Mouse (Mus musculus): ENCODE measurements at regions not wholly inside any gene's neighbourhood (a gene's known extent, or its start where the extent isn't known, plus 50 kb on each side); places are given as distances from the start of the nearest gene placed in this dataset.

GRCm38 (mm10) chr1:169031849-169032542 lies 499.3 kb downstream of the Nuf2 start:
- no peak overlapping the region for H3K27ac ChIP-seq
- H3K4me1 ChIP-seq, result no peaks in the 10 kb centered on the region
- ATAC-seq (ENCODE audit: insufficient read depth, low FRiP score, low read depth), result no peak
- no peaks in the 10 kb centered on the region for H3K36me3 ChIP-seq
- H3K27me3 ChIP-seq (replicated peaks), result no peaks in the 10 kb centered on the region
- no peaks in the 10 kb centered on the region for H3K9me3 ChIP-seq
- WGBS, result 61% methylated on average over 8 of the region's 8 CpGs
- H3K4me2 ChIP-seq, result no peak overlapping the region
- no peak overlapping the region for H3K9ac ChIP-seq
- H3K4me3 ChIP-seq (replicated peaks), result no peak overlapping the region

GRCm38 (mm10) chr1:169027706-169028105 lies 503.6 kb downstream of the Nuf2 start:
- Histone ChIP-seq H3K4me3 (replicated peaks) (no peak overlapping the region), H3K36me3 (no peaks in the 10 kb centered on the region), H3K9me3 (no peaks in the 10 kb centered on the region), H3K4me1 (no peaks in the 10 kb centered on the region), H3K9ac (no peak overlapping the region), H3K27me3 (replicated peaks) (no peaks in the 10 kb centered on the region), H3K27ac (no peak overlapping the region), H3K4me2 (no peak overlapping the region)
- no peak for ATAC-seq (ENCODE audit: insufficient read depth, low FRiP score, low read depth)
- WGBS, result 63% methylated on average over 6 of the region's 6 CpGs

GRCm38 (mm10) chr1:169027241-169027640 lies 504.0 kb downstream of the Nuf2 start:
- no peak for ATAC-seq (ENCODE audit: insufficient read depth, low FRiP score, low read depth)
- WGBS, result 91% methylated on average over 3 of the region's 3 CpGs
- H3K4me3 ChIP-seq (replicated peaks), result no peak overlapping the region

GRCm38 (mm10) chr1:169024531-169024930 lies 506.7 kb downstream of the Nuf2 start:
- Histone ChIP-seq H3K4me3 (replicated peaks) (no peak overlapping the region), H3K4me2 (no peak overlapping the region), H3K4me1 (no peaks in the 10 kb centered on the region), H3K36me3 (no peaks in the 10 kb centered on the region), H3K27me3 (replicated peaks) (no peaks in the 10 kb centered on the region), H3K9me3 (no peaks in the 10 kb centered on the region), H3K9ac (no peak overlapping the region), H3K27ac (no peak overlapping the region)
- 76% methylated on average over 4 of the region's 4 CpGs for WGBS
- ATAC-seq (ENCODE audit: insufficient read depth, low FRiP score, low read depth), result no peak

More at GRCm38 (mm10) chr1:169027241-169027640, 504.0 kb downstream of the Nuf2 start:
- no peaks in the 10 kb centered on the region for H3K36me3 ChIP-seq
- H3K27me3 ChIP-seq (replicated peaks), result no peaks in the 10 kb centered on the region
- H3K4me1 ChIP-seq, result no peaks in the 10 kb centered on the region
- H3K9ac ChIP-seq, result no peak overlapping the region
- no peak overlapping the region for H3K4me2 ChIP-seq
- no peak overlapping the region for H3K27ac ChIP-seq
- no peaks in the 10 kb centered on the region for H3K9me3 ChIP-seq

- Histone ChIP-seq H3K4me1 (no peaks in the 10 kb centered on the region), H3K4me2 (no peak overlapping the region), H3K9ac (no peak overlapping the region), H3K27ac (no peak overlapping the region), H3K36me3 (no peaks in the 10 kb centered on the region), H3K27me3 (replicated peaks) (no peaks in the 10 kb centered on the region), H3K9me3 (no peaks in the 10 kb centered on the region), H3K4me3 (replicated peaks) (no peak overlapping the region)
- WGBS, result 72% methylated on average over 14 of the region's 14 CpGs
- ATAC-seq (ENCODE audit: insufficient read depth, low FRiP score, low read depth), result no peak
Measured at GRCm38 (mm10) chr1:168991506-168992244, 539.6 kb downstream of the Nuf2 start.

- no peak overlapping the region for H3K4me2 ChIP-seq
- H3K36me3 ChIP-seq, result no peaks in the 10 kb centered on the region
- no peak for ATAC-seq (ENCODE audit: insufficient read depth, low FRiP score, low read depth)
- H3K9ac ChIP-seq, result no peak overlapping the region
- no peaks in the 10 kb centered on the region for H3K27me3 ChIP-seq (replicated peaks)
- H3K27ac ChIP-seq, result no peak overlapping the region
- 68% methylated on average over 8 of the region's 8 CpGs for WGBS
- no peak overlapping the region for H3K4me3 ChIP-seq (replicated peaks)
- H3K9me3 ChIP-seq, result no peaks in the 10 kb centered on the region
- no peaks in the 10 kb centered on the region for H3K4me1 ChIP-seq
Measured at GRCm38 (mm10) chr1:168975037-168975698, 543.1 kb upstream of the Pbx1 start.

GRCm38 (mm10) chr1:168969402-168969801 lies 537.3 kb upstream of the Pbx1 start:
- no peak overlapping the region for H3K4me3 ChIP-seq (replicated peaks)
- no peak for ATAC-seq (ENCODE audit: insufficient read depth, low FRiP score, low read depth)
- H3K9ac ChIP-seq, result no peak overlapping the region
- peak overlapping the region; percentile 23; the same call in 1 of the 2 replicates for H3K27ac ChIP-seq
- peaks cover 4% of the 10 kb centered on the region; the same call in 1 of the 2 replicates for H3K4me1 ChIP-seq
- peak overlapping the region; percentile 13; the same call in 1 of the 2 replicates for H3K4me2 ChIP-seq
- no peaks in the 10 kb centered on the region for H3K9me3 ChIP-seq
- no peaks in the 10 kb centered on the region for H3K36me3 ChIP-seq
- H3K27me3 ChIP-seq (replicated peaks), result no peaks in the 10 kb centered on the region
- 25% methylated on average over 5 of the region's 5 CpGs for WGBS

- 73% methylated on average over 2 of the region's 2 CpGs for WGBS
- H3K27me3 ChIP-seq (replicated peaks), result no peaks in the 10 kb centered on the region
- H3K27ac ChIP-seq, result no peak overlapping the region
- H3K9me3 ChIP-seq, result no peaks in the 10 kb centered on the region
- no peaks in the 10 kb centered on the region for H3K36me3 ChIP-seq
- no peak overlapping the region for H3K4me3 ChIP-seq (replicated peaks)
- no peak overlapping the region for H3K9ac ChIP-seq
- H3K4me2 ChIP-seq, result no peak overlapping the region
- peaks cover 4% of the 10 kb centered on the region; the same call in 1 of the 2 replicates for H3K4me1 ChIP-seq
- no peak; the same call in 1 of the 2 replicates for ATAC-seq (ENCODE audit: insufficient read depth, low FRiP score, low read depth)
Measured at GRCm38 (mm10) chr1:168967334-168967733, 535.3 kb upstream of the Pbx1 start.

- Histone ChIP-seq H3K9ac (no peak overlapping the region), H3K4me3 (replicated peaks) (no peak overlapping the region), H3K27ac (no peak overlapping the region), H3K27me3 (replicated peaks) (no peaks in the 10 kb centered on the region), H3K36me3 (no peaks in the 10 kb centered on the region), H3K9me3 (no peaks in the 10 kb centered on the region), H3K4me1 (peaks cover 3% of the 10 kb centered on the region; the same call in 1 of the 2 replicates), H3K4me2 (no peak overlapping the region)
- 63% methylated on average over 6 of the region's 6 CpGs for WGBS
- ATAC-seq (ENCODE audit: insufficient read depth, low FRiP score, low read depth), result no peak
Measured at GRCm38 (mm10) chr1:168964467-168964904, 532.4 kb upstream of the Pbx1 start.

GRCm38 (mm10) chr1:168950947-168951346 lies 518.9 kb upstream of the Pbx1 start:
- Histone ChIP-seq H3K4me2 (no peak overlapping the region), H3K4me1 (no peaks in the 10 kb centered on the region), H3K9ac (no peak overlapping the region), H3K4me3 (replicated peaks) (no peak overlapping the region), H3K9me3 (no peaks in the 10 kb centered on the region), H3K36me3 (no peaks in the 10 kb centered on the region), H3K27me3 (replicated peaks) (no peaks in the 10 kb centered on the region), H3K27ac (no peak overlapping the region)
- ATAC-seq (ENCODE audit: insufficient read depth, low FRiP score, low read depth), result no peak

- Histone ChIP-seq H3K4me1 (no peaks in the 10 kb centered on the region), H3K27me3 (replicated peaks) (no peaks in the 10 kb centered on the region), H3K36me3 (no peaks in the 10 kb centered on the region), H3K9me3 (no peaks in the 10 kb centered on the region), H3K9ac (no peak overlapping the region), H3K27ac (no peak overlapping the region), H3K4me3 (replicated peaks) (no peak overlapping the region), H3K4me2 (no peak overlapping the region)
- ATAC-seq (ENCODE audit: insufficient read depth, low FRiP score, low read depth), result no peak
- 80% methylated on average over 5 of the region's 5 CpGs for WGBS
Measured at GRCm38 (mm10) chr1:168924100-168924815, 492.2 kb upstream of the Pbx1 start.
